In the genomic region with DNA sequence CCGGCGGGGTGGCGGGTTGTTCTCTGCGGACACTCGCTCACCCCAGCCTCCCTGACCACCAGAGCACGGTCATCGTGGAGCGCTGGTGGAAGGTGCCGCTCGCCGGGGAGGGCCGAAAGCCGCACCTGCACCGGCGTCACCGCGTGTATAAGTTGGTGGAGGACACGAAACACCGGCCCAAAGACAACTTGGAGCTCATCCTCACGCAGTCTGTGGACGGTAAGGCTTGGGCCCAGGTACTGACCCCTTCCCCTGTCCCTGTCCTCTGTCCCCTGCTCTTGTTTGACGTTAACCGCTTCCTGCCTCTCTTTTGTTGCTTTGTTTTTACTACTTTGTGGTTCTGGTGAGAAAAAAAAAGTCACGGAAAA, we compare ENCODE assay signal across 8 mouse cellular contexts. TPM values are rescaled to one million over a fixed set of nuclear protein-coding genes. Genes with fewer than 3 reads are reported as not detected.
DNase-seq lines count a peak whose midpoint lies in the region; ATAC-seq and TF ChIP-seq lines count a peak whose summit lies in the region.

A gene (minus strand): TSS at position 319 of the 368 bp plus-strand sequence.

- no peak for TF ChIP-seq POLR2A in myocyte (IDR thresholded peaks at IDR 0.05; ENCODE audit: insufficient read length, low read depth)

- peaks cover 39% of the 10 kb centered on the region for H3K36me3 ChIP-seq in lung, embryonic 14.5 days (ENCODE audit: insufficient read depth)
- H3K36me3 ChIP-seq in embryonic facial prominence, embryonic 12.5 days = peaks cover 38% of the 10 kb centered on the region
- H3K36me3 ChIP-seq in myocyte (ENCODE audit: control insufficient read depth, insufficient read depth) = peaks cover 20% of the 10 kb centered on the region

- peak within 1 kb of the TSS; percentile 36; the same call in 1 of the 2 replicates for H3K27ac ChIP-seq in lung, embryonic 14.5 days (ENCODE audit: low read depth)
- peak within 1 kb of the TSS; percentile 55; the same call in 1 of the 2 replicates for H3K27ac ChIP-seq in embryonic facial prominence, embryonic 12.5 days

- H3ac ChIP-seq in myocyte (ENCODE audit: control insufficient read depth, insufficient read length) = peak within 1 kb of the TSS; percentile 53

- H3K9ac ChIP-seq in lung, embryonic 14.5 days = peak within 1 kb of the TSS; percentile 94
- H3K9ac ChIP-seq in embryonic facial prominence, embryonic 12.5 days = peak within 1 kb of the TSS; percentile 92

- no peaks in the 10 kb centered on the region for H3K27me3 ChIP-seq in lung, embryonic 14.5 days (ENCODE audit: insufficient read depth, low read length)
- H3K27me3 ChIP-seq in embryonic facial prominence, embryonic 12.5 days = no peaks in the 10 kb centered on the region
- no peaks in the 10 kb centered on the region for H3K27me3 ChIP-seq in myocyte (ENCODE audit: control insufficient read depth, insufficient read depth, insufficient read length)

- no peak for DNase-seq in lung, embryonic 14.5 days
- no peak for DNase-seq in lung, postnatal 36 days
- no peak for DNase-seq in gastrocnemius, postnatal 36 days
- DNase-seq in ovary, postnatal 14 days (ENCODE audit: low spot score) = no peak
- no peak for DNase-seq in ovary, postnatal 36 days (ENCODE audit: low spot score)

- H3K9me3 ChIP-seq in lung, embryonic 14.5 days (ENCODE audit: low read depth, low read length) = no peaks in the 10 kb centered on the region
- H3K9me3 ChIP-seq in embryonic facial prominence, embryonic 12.5 days = no peaks in the 10 kb centered on the region

- under 1% methylated on average over 24 of the region's 24 CpGs for WGBS in lung, embryonic 14.5 days
- WGBS in embryonic facial prominence, embryonic 12.5 days = 1% methylated on average over 24 of the region's 24 CpGs

- no peak for TF ChIP-seq CTCF in lung, embryonic 14.5 days (IDR thresholded peaks at IDR 0.05; ENCODE audit: low read depth)

- H3K4me3 ChIP-seq in lung, embryonic 14.5 days (ENCODE audit: low read depth, low read length) = peak within 1 kb of the TSS; percentile 94
- peak within 1 kb of the TSS; percentile 99 for H3K4me3 ChIP-seq in embryonic facial prominence, embryonic 12.5 days
- peak within 1 kb of the TSS; percentile 90 for H3K4me3 ChIP-seq in myocyte

- no peaks in the 10 kb centered on the region for H3K4me1 ChIP-seq in lung, embryonic 14.5 days (ENCODE audit: insufficient read depth)
- H3K4me1 ChIP-seq in embryonic facial prominence, embryonic 12.5 days = 0 out of 2 replicates have a peak, but pooled peaks cover 7% of the 10 kb centered on the region

- peaks cover 8% of the 10 kb centered on the region for H3K79me2 ChIP-seq in myocyte (ENCODE audit: control insufficient read depth, insufficient read depth)

- intact Hi-C loops in gastrocnemius, postnatal 36 days (cut with DNase I) = no loop called here

- no peak; the same call in 1 of the 2 replicates for ATAC-seq in lung, embryonic 14.5 days (ENCODE audit: insufficient read depth)
- no peak for ATAC-seq in embryonic facial prominence, embryonic 12.5 days (ENCODE audit: insufficient number of reproducible peaks, insufficient read depth, low FRiP score, low TSS enrichment)
- ATAC-seq in inflammation-experienced regulatory T-cells, adult 6 months = peak; percentile 47

- H3K4me2 ChIP-seq in lung, embryonic 14.5 days = peak within 1 kb of the TSS; percentile 66
- H3K4me2 ChIP-seq in embryonic facial prominence, embryonic 12.5 days (replicated peaks) = peak within 1 kb of the TSS; percentile 88
- peak within 1 kb of the TSS; percentile 90 for H3K4me2 ChIP-seq in myocyte (ENCODE audit: low read depth)

TF ChIP-seq in myocyte, 11 proteins besides CTCF, POLR2A, EP300 and RAD21:
- no peak for TF ChIP-seq E2F4 (IDR thresholded peaks at IDR 0.05; ENCODE audit: insufficient read depth)
- TF ChIP-seq TCF3 (IDR thresholded peaks at IDR 0.05; ENCODE audit: insufficient read length, low read depth) = no peak
- no peak for TF ChIP-seq REST (IDR thresholded peaks at IDR 0.05; ENCODE audit: insufficient read depth, insufficient read length)
- no peak for TF ChIP-seq POLR2AphosphoS2 (IDR thresholded peaks at IDR 0.05; ENCODE audit: insufficient read length, low read depth)
- TF ChIP-seq MYOG (IDR thresholded peaks at IDR 0.05; ENCODE audit: control insufficient read depth in 1 of 3, insufficient read depth in 1 of 3, insufficient read length in 2 of 3, low read depth in 2 of 3) = no peak

RNA-seq across cellular contexts. Expression of the gene that starts here (rescaled TPM):
- 0.29 TPM in 1 of 2 replicates, not detected in the other for polyA plus RNA-seq in lung, embryonic 14.5 days (2014; fragmentation: Nextera tagmentation; extraction: Ambion mirVana)
- polyA plus RNA-seq in embryonic facial prominence, embryonic 12.5 days (2016; fragmentation: Nextera tagmentation; extraction: Ambion mirVana) = 0.41 and 0.45 TPM in 2 replicates
- 1 to 10 TPM in 2 of 3 experiments, under 1 TPM in 1; 0.75 to 1.2 (median 1.0) TPM for polyA plus RNA-seq in inflammation-experienced regulatory T-cells, adult 6 months (2017; shearing (Covaris generic))
- polyA plus RNA-seq in myocyte (2012; fragmentation: generic; extraction: Trizol) = 0.10 TPM
- not detected for total RNA-seq in gastrocnemius, postnatal 36 days (2021)
